Mouse (Mus musculus) urinary bladder, adult 18-20 months (tissue): Measurements from ENCODE around the gene Mrgprb3.

ENCODE experiments used
- DNase-seq, 2 experiments: peaks; one replicate each; pipeline ENCODE4 v3.0.0; 2022; ENCODE audit warnings: low spot score in 2 of 2, mixed read lengths in 2 of 2

The Mrgprb3 gene

DNA sequence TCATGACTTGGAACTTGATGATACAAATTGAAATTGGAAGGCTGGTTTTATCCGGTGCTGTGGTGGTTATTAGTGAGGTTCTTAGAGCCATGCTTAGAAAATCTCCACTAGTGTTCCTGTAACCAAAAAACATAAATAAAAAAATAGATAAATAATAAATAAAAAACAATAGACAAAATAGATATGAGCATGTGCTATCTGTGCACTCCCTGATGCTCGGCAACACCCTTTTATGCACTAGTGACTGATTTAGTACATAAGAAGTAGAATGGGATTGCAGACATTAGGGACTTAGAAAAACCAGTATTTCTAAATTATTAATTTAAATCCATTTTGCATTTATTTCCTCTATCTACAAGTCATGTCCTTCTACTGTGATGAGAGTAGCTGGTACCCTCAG lies at the start of gene Mrgprb3:
TSS of gene Mrgprb3 (minus strand) at position 101 of the 400 bp plus-strand sequence.
- no peak for DNase-seq
